Mouse (Mus musculus) liver, postnatal 0 days (tissue): ENCODE results near the gene Rps7.

Experiments
- CTCF ChIP-seq: sonication (generic); IDR thresholded peaks from 2 replicates; pipeline ENCODE4 v1.5.1; 2016; ENCODE audit warnings: antibody characterized with exemption, low read depth
- EP300 ChIP-seq: IDR thresholded peaks from 2 replicates; pipeline ENCODE4 v1.6.1; 2016; ENCODE audit warnings: antibody characterized with exemption, low read depth, mild to moderate bottlenecking

GRCm38 (mm10) chr12:28597699-28598098 lies 38.1 kb downstream of the Rps7 start:
- TF ChIP-seq CTCF = no peak
- TF ChIP-seq EP300 = no peak
